Mouse (Mus musculus) stomach, embryonic 14.5 days (tissue): Measurements from ENCODE around the gene Aqp7. TPM values are rescaled to one million over a fixed set of nuclear protein-coding genes. Genes with fewer than 3 reads are reported as not detected.

Experiments
- ATAC-seq: fragments of 200-750 bp; cut with Nextera tagmentation; 2 replicates; pipeline ENCODE4 v1.8.0; 2017; ENCODE audit warnings: low read depth, moderate TSS enrichment; ENCODE audit not compliant: insufficient number of reproducible peaks, insufficient read depth, low FRiP score
- H3K27ac ChIP-seq: fragments of 300-500 bp; sonication (generic); 2 replicates; pipeline ENCODE4 v1.5.1; 2014; ENCODE audit warnings: mild to moderate bottlenecking, low read length, moderate library complexity, mixed read lengths
- H3K27me3 ChIP-seq: fragments of 300-500 bp; sonication (generic); 2 replicates; pipeline ENCODE4 v1.6.1; 2014; ENCODE audit warnings: low read length, control low read depth, mixed read lengths; ENCODE audit not compliant: control insufficient read depth, insufficient read depth
- H3K36me3 ChIP-seq: fragments of 300-500 bp; sonication (generic); 2 replicates; pipeline ENCODE4 v1.6.1; 2014; ENCODE audit warnings: mild to moderate bottlenecking, control low read depth, low read length, moderate library complexity, mixed read lengths; ENCODE audit not compliant: control insufficient read depth, insufficient read depth
- H3K4me1 ChIP-seq: fragments of 300-500 bp; sonication (generic); 2 replicates; pipeline ENCODE4 v1.6.1; 2014; ENCODE audit warnings: low read length, control low read depth, mixed read lengths; ENCODE audit not compliant: control insufficient read depth, insufficient read depth
- H3K4me2 ChIP-seq: fragments of 300-500 bp; sonication (generic); replicated peaks from 2 replicates; pipeline ENCODE4 v1.6.1; 2014; ENCODE audit warnings: low read depth, low read length, control low read depth
- H3K4me3 ChIP-seq: fragments of 300-500 bp; sonication (generic); 2 replicates; pipeline ENCODE4 v1.5.1; 2014; ENCODE audit warnings: low read depth, low read length, control low read depth
- H3K9ac ChIP-seq: fragments of 300-500 bp; sonication (generic); replicated peaks from 2 replicates; pipeline ENCODE4 v1.6.1; 2014; ENCODE audit warnings: low read depth, mild to moderate bottlenecking, control low read depth, low read length, moderate library complexity, mixed read lengths
- H3K9me3 ChIP-seq: fragments of 300-500 bp; sonication (generic); 2 replicates; pipeline ENCODE4 v1.6.1; 2016; ENCODE audit warnings: low read depth, low read length, control low read depth; ENCODE audit not compliant: control insufficient read depth
- WGBS: fragments of 180-500 bp; shearing (Covaris S2); extraction: QIAGEN DNeasy Blood & Tissue Kit; methylation state at CpG from one replicate; pipeline ENCODE4 v1.1.7; 2014; 5-methylcytosine and 5-hydroxymethylcytosine counted together
- polyA plus RNA-seq: library from polyadenylated mRNA; unstranded; fragments of >200 nt; fragmentation: Nextera tagmentation; extraction: Ambion mirVana; gene quantifications from 2 replicates; pipeline ENCODE4 v1.2.1, GENCODE M21; 2014

Gene Aqp7
- 0.22 and 0.43 TPM in 2 replicates for polyA plus RNA-seq

GRCm38 (mm10) chr4:41047524-41048271, at the start of gene Aqp7:
Aqp7 (minus strand) TSS chr4:41048139.
- Histone ChIP-seq H3K4me2 (no peak within 1 kb of the TSS), H3K27ac (no peak within 1 kb of the TSS), H3K9me3 (no peaks in the 10 kb centered on the region), H3K27me3 (no peaks in the 10 kb centered on the region), H3K36me3 (no peaks in the 10 kb centered on the region), H3K4me3 (no peak within 1 kb of the TSS), H3K4me1 (no peaks in the 10 kb centered on the region), H3K9ac (no peak within 1 kb of the TSS)
- 33% methylated on average over 9 of the region's 9 CpGs for WGBS
- no peak for ATAC-seq

DNA sequence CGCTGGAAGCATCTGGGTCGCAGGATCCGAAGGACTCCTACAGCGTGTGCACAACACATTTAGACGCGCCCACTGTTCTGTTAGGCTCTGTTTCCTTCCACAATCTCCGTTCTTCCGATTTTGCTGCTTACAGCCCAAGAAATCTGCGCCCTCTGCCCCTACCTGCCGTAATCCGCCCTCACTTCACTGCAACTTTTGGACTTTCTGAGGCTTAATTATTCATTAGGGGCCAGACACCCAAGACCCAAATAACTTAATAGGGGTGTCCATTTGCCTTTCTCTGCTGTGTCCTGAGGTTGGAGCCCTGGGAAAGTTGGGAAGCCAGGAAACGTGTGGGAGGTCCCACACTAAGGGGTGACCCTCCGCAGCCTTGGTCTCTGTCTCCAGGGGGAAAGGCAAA, 49.4 kb upstream of the Aqp7 start:
- no peaks in the 10 kb centered on the region; the same call in 1 of the 2 replicates for H3K27me3 ChIP-seq
- H3K9me3 ChIP-seq, result no peaks in the 10 kb centered on the region
- no peak for ATAC-seq
- no peaks in the 10 kb centered on the region for H3K36me3 ChIP-seq
- no peak overlapping the region; the same call in 1 of the 2 replicates for H3K9ac ChIP-seq
- peaks cover 13% of the 10 kb centered on the region; the same call in 1 of the 2 replicates for H3K4me1 ChIP-seq
- 61% methylated on average over 13 of the region's 13 CpGs for WGBS
- H3K27ac ChIP-seq, result no peak overlapping the region
- peak overlapping the region; percentile 84 for H3K4me2 ChIP-seq
- H3K4me3 ChIP-seq, result peak overlapping the region; percentile 31

DNA sequence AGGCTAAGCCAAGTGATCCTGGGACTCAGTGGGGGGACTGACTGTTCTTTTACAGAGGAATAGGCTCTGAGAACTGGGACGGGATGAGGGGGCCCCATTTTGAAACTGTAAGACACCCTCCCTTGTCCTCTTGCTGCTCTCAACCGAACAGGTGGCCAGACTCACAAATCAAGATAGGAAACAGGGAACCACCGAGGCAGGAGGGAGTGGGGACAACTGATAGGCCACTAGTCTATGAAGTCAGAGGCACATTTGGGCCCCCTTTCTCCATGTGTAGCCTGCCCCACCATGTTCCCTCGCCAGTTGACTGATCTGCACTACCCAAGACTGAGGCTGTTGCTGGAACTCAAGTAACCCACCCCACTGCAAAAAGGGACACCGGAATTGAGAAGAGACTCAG, 48.9 kb upstream of the Aqp7 start:
- H3K9ac ChIP-seq, result no peak overlapping the region
- H3K4me3 ChIP-seq, result 0 out of 2 replicates have a peak overlapping the region, but pooled peaks have one; percentile 31
- H3K4me2 ChIP-seq, result peak overlapping the region; percentile 84
- H3K9me3 ChIP-seq, result no peaks in the 10 kb centered on the region
- H3K36me3 ChIP-seq, result no peaks in the 10 kb centered on the region
- peaks cover 13% of the 10 kb centered on the region; the same call in 1 of the 2 replicates for H3K4me1 ChIP-seq
- H3K27ac ChIP-seq, result no peak overlapping the region
- 74% methylated on average over 5 of the region's 5 CpGs for WGBS
- no peak; the same call in 1 of the 2 replicates for ATAC-seq
- H3K27me3 ChIP-seq, result no peaks in the 10 kb centered on the region; the same call in 1 of the 2 replicates

DNA sequence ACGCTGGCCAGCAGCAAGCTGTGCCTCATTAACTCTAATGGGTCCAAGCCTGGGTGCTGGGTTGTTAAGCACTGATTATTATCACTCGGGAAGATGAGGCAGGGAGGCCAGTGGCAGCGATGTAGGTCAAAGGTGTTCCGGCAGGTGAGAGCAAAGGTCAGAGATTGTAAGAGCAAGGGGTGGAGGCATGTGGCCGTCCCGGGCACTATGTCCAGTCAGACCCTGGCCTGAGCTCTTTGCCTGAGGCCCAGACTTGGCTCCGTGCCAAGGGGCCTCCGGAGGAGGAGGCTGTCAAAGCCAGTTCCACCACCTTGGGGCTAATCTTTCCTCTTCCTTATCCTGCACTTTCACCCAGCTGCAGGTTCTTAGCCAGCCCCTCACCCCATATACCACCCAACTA, 48.2 kb upstream of the Aqp7 start:
- ATAC-seq, result no peak
- Histone ChIP-seq H3K27ac (no peak overlapping the region), H3K9me3 (no peaks in the 10 kb centered on the region), H3K27me3 (no peaks in the 10 kb centered on the region; the same call in 1 of the 2 replicates), H3K4me1 (peaks cover 13% of the 10 kb centered on the region; the same call in 1 of the 2 replicates), H3K36me3 (no peaks in the 10 kb centered on the region), H3K9ac (no peak overlapping the region), H3K4me2 (0 out of 2 replicates have a peak overlapping the region, but pooled peaks have one; percentile 10), H3K4me3 (no peak overlapping the region)
- WGBS, result 37% methylated on average over 8 of the region's 8 CpGs

- no peak overlapping the region for H3K9ac ChIP-seq
- no peaks in the 10 kb centered on the region for H3K9me3 ChIP-seq
- WGBS, result 51% methylated on average over 9 of the region's 9 CpGs
- no peaks in the 10 kb centered on the region; the same call in 1 of the 2 replicates for H3K27me3 ChIP-seq
- H3K4me3 ChIP-seq, result no peak overlapping the region
- ATAC-seq, result peak; percentile 69
- H3K4me2 ChIP-seq, result no peak overlapping the region
- H3K4me1 ChIP-seq, result peaks cover 13% of the 10 kb centered on the region; the same call in 1 of the 2 replicates
- no peaks in the 10 kb centered on the region for H3K36me3 ChIP-seq
- no peak overlapping the region for H3K27ac ChIP-seq
These were observed 46.4 kb upstream of the Aqp7 start for GRCm38 (mm10) chr4:41094361-41094760.

- H3K4me3 ChIP-seq, result no peak overlapping the region
- H3K9ac ChIP-seq, result no peak overlapping the region
- ATAC-seq, result no peak
- no peak overlapping the region for H3K4me2 ChIP-seq
- H3K36me3 ChIP-seq, result no peaks in the 10 kb centered on the region
- H3K9me3 ChIP-seq, result no peaks in the 10 kb centered on the region
- 77% methylated on average over 1 of the region's 1 CpGs for WGBS
- H3K27me3 ChIP-seq, result no peaks in the 10 kb centered on the region; the same call in 1 of the 2 replicates
- no peak overlapping the region for H3K27ac ChIP-seq
- H3K4me1 ChIP-seq, result peaks cover 7% of the 10 kb centered on the region; the same call in 1 of the 2 replicates
These were observed 45.0 kb upstream of the Aqp7 start for GRCm38 (mm10) chr4:41092958-41093357.

DNA sequence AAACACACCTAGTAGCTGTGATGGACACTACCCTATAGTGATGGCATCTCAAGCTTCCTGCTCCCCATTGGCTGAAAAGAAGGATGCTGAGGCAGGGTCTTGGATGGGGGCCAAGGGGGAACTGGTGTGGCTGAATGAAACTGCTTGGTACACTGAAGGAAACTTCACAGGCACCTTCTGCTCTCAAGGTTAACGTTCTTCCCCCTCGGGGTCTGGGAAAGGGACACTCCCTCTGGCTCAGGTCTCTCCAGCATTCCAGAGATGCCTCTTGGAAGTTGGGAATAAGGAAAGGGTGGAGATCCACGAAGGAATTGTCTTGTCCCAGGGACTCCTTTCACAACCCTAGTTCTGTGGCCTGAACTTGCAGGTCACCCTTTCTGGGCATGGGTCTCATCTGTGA, 43.5 kb upstream of the Aqp7 start:
- H3K9me3 ChIP-seq, result no peaks in the 10 kb centered on the region
- no peak overlapping the region for H3K4me3 ChIP-seq
- H3K4me2 ChIP-seq, result no peak overlapping the region
- H3K27me3 ChIP-seq, result no peaks in the 10 kb centered on the region
- H3K9ac ChIP-seq, result no peak overlapping the region
- H3K27ac ChIP-seq, result no peak overlapping the region
- no peaks in the 10 kb centered on the region for H3K36me3 ChIP-seq
- ATAC-seq, result no peak
- WGBS, result 37% methylated on average over 3 of the region's 3 CpGs
- H3K4me1 ChIP-seq, result 0 out of 2 replicates have a peak, but pooled peaks cover 3% of the 10 kb centered on the region

DNA sequence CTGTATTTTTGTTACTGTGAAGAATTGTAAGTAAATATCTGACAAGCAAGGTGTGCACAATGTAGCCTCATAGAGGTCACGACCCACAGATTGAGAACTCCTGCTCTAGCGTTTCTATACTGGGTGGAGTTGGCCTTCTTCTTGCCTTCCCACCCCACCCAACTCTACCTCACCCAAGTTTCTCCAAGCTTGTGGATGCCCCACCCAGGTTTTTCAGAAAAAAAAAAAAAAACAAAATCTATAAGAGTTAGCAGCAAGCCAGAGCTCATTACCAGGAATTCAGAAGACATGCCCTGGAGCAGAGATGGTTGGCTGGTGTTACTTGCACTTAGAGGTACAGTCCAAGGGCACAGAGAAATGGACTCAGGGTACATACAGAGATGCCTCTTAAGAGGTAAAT, 41.8 kb upstream of the Aqp7 start:
- H3K4me1 ChIP-seq, result 0 out of 2 replicates have a peak, but pooled peaks cover 3% of the 10 kb centered on the region
- ATAC-seq, result no peak
- no peaks in the 10 kb centered on the region for H3K27me3 ChIP-seq
- H3K36me3 ChIP-seq, result no peaks in the 10 kb centered on the region
- H3K4me3 ChIP-seq, result no peak overlapping the region
- no peak overlapping the region for H3K4me2 ChIP-seq
- H3K9ac ChIP-seq, result no peak overlapping the region
- 59% methylated on average over 2 of the region's 2 CpGs for whole genome bisulfite sequencing
- H3K27ac ChIP-seq, result no peak overlapping the region
- no peaks in the 10 kb centered on the region for H3K9me3 ChIP-seq
